Mouse (Mus musculus): ENCODE data around the gene Ism2. TPM values are rescaled to one million over a fixed set of nuclear protein-coding genes. Genes with fewer than 3 reads are reported as not detected.
A peak's percentile ranks its signal among the peaks of the same experiment; 100 is the strongest.
"Not testable (repeated sequence)": the region's sequence is repeated elsewhere in the genome, so short reads cannot be mapped to it uniquely, and the experiment has no call there.

Ism2 gene
- total RNA-seq (2021) = not detected
- long read RNA-seq, experiment 1 = 0 reads
- long read RNA-seq, experiment 2 = 0 reads

DNA sequence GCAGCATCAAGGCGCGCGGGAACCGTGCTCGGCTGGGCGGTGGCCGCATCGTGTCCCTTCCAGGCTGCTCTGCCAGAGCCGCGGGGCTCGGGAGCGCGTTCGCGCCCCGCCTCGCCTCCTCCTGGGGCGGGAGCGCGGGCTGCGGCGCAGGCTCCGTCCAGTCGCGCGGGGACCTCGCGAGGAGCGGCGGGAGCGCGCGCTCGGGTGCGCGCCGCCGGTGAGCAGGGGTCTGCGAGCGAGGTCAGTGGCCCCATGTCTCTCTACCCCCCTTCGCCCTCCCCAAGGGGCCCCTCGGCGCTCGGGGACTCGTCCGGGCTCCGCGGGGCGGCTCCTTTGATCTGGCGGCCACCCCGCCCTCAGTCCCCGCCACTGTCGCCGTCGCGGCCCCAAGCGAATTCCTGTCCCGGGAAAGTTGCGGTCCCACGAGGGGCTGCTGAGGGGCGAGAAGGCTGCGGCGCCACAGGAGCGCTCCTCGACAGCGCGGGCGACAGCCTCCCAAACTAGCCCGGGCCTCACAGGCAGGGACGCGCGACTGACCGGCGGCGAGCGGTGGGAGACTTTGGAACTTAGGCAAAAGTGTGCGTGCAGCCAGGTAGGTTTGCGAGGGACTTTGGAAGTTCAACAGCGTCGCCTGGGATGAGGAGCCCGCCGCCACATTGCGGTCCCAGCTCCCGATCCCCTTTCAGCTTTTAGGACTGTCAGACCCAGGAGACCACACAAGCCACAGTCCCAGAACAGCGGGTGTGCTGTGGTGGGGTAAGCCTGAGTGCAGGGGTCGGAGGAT is at the start of gene Ism2:
Gene Ism2 (minus strand): TSS at position 49 of the 784 bp plus-strand sequence.
- DNase-seq = no peak

DNA sequence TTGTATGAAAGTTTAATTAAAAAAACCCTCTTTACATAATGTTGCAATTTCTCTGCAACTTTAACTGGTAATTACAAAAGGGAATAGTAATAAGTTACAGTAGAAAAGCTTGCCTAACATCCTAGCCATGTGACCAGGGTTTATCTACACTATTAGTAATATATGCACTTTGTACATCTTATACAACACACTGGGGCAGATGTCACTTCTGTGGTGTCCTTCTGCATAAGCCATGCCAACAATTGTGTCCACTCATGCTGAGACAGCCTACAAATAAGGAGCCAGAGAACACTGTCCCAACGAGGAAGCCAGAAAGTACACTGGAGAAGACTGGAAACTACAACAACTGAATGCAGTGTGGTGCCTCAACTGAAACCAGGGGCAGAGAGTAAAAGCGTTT is 48.5 kb upstream of the Ism2 start:
- DNase-seq = no peak

DNA sequence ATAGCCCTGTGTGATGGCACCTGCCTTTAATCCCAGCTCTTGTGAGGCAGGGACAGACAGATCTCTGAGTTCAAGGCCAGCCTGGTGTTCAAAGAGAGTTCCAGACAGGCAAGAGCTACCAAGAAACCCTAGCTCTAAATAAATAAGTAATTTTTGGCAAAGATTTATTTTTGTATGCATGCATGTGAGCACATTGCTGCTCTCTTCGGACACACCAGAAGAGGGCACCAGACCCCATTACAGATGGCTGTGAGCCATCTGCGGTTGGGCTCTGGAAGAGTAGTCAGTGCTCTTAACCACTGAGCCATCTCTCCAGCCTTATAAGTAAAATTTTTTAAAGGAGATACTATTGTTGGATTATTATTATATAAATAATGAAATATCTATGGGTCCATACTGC is 48.0 kb upstream of the Ism2 start:
- DNase-seq = no peak

DNA sequence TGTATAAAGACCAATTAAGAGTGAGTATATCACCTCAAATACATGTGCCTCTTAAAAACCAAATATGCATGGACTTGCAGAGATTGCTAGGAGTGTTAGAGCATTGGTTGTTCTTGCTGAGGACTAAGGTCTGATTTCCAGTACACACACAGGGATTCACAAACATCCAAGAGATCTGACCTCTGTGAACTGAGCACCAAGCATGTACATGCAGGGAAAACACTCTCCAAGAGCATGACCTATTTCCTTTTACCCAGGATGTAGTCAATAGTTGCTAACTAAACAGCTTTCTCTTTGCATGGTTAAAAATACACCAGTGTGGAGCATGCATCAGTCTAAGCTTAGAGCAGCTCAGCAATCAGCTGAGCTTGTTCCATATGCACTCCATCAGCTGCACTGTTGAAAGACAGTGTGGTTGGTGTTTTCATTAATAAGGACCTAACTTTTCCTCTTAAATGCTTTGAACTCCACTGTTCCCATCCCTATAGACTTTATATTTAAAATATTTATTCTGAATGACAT is 43.6 kb upstream of the Ism2 start:
- DNase-seq = no peak

DNA sequence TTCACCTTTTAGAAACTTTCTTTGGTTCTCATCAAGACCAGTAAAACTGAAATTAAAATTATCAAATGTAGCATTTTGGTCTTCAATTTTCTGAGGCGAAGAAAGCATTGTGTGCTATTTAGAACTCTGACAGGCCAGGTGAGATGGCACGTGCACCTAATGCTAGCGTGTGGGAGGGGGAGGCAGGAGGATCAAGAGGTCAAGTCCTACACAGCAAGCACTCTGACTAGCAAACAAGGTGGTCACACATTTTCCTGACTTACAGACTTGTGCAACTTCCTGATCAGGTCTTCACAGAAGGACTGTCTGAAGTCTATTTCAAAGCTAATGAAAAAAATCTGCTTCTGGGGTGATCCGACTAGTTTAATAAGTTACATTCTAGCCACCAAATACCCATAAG is 38.6 kb upstream of the Ism2 start:
- no peak for DNase-seq

DNA sequence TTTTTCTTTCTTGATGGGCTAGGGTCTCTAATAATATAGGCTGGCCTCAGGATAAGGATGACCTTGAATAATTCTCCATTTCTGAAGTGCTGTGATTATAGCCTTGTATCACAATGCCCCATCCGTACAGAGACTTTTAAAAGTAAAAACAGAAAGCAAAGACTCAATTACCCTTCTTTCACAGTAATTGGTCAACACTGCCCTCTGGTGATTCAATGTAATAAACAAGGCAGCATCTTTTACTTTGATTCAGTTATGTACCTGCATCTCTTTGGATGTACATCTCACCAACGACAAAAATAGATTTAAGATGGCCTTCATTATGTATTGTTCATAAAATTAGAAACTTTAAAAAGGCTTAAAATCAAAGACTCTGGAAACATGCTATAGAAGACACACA is 35.4 kb upstream of the Ism2 start:
- no peak for DNase-seq

DNA sequence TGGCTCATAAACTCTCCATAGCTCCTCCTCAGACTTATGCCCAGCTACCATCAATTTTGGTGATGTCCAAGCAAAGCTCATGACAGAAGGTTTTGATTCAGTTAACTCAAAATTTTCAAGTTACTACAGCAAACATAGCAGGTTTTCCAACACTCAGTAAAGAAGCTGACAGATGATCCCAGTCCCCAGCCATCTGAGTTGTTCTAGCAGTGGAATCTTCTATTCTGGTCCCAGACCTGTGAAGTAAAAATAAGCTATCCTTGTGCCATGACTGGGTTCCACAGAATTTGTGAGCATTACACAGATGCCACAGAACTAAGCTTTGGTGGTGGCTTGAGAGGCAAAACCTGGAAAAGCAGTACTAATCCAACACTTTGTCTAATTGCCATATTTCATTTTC is 34.3 kb upstream of the Ism2 start:
- no peak for DNase-seq

DNA sequence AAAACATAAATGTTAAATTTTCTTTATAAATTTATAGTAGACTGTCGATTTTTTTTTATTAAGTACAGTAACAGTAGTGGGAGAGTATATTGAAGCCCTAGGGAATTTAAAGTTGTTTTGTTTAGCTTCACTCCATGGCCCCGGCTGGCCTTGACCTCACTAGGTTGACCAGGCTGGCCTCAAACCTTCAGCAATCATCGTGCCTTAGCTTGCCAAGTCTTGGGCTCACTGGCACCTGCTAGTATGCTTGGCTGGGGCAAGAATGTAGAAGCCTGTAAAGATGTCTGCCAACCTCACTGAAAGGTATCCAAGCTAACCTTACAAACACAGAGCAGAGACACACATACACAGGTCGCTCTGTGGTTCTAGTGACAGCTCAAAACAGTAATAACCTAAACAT is 33.0 kb upstream of the Ism2 start:
- peak; percentile 25 for DNase-seq

DNA sequence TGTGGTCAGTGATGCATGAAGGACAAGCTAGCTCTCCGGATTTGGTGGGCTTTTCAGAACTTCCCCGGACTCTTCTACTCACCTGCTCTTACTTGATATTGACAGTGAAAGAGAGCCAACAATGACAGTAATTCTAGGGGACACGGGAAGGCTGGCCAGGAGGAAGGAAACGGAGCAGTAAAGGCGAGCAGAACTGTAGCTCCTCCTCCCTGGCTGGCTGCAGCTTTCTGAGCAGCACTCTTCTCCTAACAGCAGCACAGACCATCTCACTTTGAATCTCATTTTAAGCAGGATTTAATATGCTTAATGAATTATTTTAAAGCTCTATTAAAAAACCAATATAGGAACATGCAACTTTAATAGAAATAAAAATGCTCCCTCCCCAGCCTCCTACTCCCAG is 32.4 kb upstream of the Ism2 start:
- no peak for DNase-seq

DNA sequence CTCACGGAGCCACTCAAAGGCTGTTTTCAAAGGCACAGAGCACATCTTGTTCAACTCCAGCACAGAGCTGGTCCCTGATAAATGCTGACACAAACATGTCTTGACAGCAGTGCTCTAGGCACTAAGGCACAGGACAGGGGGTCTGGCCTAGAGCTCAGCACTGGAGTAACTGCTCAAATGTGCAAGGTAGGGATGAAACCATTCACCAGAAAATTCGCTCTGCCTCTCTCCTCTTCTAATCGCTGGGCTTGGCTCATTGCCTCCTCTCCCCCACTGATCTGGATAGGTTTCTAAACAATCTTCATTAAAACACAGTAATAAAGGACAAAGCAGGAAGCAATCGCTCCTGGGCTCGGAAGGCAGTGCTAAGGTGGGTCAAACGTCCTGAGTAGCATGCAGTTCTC is 31.6 kb upstream of the Ism2 start:
- DNase-seq = no peak

DNA sequence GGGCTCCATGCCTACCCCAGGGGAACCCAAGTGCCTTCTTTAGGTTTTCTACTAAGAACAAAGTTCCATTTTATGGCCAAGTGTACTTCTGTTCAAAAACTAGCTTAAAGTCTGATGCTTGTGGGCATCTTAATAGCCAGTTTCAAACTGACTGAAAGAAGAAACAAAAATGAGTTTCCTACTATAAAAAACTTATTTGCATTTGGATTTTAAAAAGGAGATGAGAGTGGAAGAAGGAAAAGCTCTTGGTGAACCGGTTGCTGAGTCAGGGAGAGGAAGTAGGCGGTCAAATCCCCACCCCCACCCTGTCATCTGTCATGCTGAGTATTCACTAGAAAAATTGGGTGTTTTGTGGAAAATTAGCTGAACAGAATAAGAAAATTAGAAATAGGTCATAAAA is 30.7 kb upstream of the Ism2 start:
- DNase-seq = no peak

DNA sequence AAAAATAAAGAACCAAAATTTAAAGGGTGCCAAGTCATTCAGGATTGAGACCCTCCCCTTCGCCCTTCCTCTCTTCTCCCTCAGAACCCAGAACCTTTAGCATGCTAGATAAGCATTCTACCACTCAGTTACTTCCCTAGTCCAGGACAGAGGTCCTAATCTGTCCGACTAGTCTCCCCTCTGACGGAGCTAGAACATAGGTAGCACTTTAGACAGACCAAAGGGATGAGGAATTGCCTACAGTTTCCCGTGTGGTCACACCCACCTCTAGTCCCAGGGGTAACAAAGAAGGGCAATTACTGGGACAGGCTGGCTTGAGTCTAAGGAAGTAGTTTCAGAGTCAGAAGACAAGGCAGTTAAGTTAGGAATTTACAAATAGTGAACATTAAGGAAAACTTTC is 28.5 kb upstream of the Ism2 start:
- no peak for DNase-seq

DNA sequence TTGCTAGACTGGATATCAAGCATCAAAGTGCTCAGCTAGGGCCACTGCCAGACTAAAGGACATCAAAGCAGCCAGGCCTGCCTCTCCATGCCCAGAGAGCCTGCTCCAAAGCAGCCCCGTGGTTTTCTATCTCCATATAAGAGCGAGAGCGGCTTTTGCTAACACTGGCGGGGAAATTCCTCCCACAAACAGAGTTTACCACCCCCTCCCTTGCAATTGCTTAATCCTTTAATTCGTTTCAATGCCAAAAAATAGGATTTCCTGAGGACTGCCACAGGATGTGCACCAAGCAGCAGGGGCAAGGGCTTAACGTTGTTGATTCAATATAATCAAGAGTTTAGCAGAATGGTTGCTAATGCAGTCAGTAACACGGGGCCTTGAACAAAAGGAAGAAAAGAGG is 28.1 kb upstream of the Ism2 start:
- DNase-seq = no peak

DNA sequence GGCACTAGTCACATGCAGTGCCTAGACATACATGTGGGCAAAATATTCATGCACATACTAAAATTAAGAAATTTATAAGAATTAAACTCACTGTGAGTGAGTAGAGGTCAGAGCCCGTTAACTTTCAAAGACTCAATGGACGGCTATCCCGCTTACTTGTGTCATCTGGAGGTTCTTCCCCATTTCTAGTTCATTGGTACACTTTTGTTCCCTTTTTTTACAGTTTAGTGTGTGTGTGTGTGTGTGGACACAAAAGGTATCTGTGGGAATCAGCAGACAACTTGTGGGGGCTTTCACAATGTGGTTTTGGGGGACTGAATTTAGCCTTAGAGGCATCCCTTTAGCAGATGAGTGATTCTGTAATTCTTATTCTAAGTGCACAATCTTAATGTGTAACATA is 25.9 kb upstream of the Ism2 start:
- DNase-seq = no peak

DNA sequence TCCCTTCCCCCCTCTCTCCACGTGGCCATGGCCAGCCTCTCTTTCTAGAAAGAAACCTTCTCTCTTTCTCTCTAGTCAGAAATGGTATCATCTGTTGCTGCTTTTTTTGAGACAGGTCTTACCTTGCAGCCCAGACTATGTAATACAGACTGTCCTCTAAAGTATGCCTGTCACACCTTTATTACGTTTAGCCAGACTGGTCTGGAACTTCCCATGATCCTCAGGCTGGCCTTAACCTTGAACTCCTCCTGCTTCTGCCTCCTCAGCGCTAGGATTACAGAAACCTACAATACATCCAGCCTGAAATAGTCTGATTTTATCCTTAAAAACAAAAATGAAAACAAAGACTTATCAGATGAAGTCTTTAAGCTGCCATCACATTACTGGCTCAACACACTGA is 19.7 kb upstream of the Ism2 start:
- DNase-seq = no peak

DNA sequence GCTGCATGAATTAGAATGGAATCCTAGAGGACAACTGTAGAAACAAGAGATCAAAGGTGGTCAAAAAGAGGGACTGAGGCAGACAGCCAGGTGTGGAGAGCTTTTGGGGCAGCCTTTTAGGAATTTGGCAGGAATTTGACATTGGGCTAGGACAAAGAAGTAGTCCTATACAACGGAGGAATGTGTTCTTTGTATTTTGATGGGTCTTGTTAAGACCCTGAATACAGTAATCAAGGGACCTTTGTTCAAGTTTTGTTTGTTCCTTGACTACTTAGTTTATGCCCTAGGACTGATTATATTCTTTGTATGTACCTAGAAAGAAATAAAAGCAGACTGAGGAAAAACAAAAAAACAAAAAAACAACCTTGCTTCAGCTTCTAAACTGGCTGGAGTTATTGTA is 18.4 kb upstream of the Ism2 start:
- no peak for DNase-seq

DNA sequence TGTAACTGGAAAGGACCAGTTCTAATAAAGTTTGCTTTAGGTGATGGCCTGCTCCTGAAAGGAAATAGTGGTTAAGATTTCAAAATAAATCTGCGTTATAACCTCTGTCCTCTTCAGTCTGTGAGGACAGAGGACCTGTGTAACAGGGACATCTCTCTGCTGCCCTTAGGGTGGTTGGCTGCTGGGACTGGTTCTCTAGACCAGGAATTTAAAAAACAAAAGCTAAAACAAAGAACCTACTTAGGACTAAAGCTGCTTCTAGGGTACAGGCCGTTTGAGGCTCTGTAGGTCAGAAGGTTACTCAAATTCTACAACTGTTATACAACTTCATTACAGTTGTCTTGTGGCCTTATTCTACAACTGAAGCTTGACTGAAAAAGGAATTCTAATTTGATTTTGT is 13.6 kb upstream of the Ism2 start:
- no peak for DNase-seq

DNA sequence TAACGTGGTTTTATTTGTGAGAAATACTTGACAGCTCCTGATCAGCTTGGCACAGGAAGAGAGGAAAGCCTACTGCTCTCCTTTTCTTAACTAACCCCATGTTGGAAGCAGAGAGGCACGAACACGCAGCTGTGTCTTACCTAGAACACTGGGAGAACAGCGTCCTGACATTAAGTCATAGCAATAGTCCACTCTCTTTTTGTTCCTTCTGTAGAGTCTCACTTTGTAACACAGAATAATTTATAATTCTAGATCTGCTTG is 7.0 kb upstream of the Ism2 start:
- DNase-seq = not testable (repeated sequence)

DNA sequence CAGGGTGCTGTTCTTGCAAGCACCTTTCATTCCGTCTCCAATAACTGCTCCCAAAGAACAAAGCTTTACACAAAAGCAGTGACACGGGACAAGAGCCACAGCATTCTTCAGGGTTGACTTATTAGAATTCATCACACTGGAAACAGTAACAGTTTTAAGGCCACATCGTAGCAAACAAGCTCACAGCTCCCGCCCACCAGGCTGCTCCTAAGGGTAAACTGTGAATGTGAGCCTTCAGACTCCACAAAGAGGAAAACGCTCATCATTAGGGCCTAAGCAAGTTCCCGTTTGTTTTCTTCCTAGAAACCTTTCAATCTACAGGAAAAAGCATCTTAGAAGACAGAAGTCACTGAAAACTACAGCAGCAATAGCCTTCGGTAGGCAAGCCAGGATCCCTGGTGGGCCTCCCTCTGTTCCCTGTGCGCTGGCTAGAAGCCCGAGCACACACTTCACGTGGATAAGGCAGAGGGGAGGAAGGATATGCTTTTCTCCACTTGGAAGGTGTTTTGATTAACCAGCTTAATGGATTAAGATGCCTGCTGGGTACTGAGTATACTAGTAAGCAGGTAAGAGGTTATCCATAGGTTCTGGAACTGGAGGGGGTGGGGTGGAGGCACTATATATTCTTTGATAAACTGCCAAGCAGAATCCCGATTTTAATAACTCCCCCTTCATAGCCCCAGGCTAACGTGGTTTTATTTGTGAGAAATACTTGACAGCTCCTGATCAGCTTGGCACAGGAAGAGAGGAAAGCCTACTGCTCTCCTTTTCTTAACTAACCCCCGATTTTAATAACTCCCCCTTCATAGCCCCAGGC is 6.5 kb upstream of the Ism2 start:
- no peak for DNase-seq

DNA sequence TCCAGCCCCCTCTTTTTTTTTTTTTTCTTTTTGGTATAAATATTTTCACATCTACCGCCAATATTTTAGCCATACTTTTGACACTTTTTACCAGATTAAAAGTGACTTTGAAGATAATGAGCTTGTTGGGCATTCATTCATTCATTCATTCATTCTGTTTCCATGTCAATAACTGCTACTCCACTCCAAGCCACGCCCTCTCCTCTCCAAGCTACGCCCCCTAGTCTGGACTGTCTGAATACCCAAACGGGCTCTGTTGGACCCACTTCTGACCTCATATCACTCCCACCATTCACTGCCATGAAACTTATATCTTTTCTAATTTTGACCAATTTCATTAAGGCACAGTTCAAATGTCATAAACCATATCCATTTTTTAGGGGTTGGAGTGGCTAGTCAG is 1.7 kb upstream of the Ism2 start:
- no peak for DNase-seq

DNA sequence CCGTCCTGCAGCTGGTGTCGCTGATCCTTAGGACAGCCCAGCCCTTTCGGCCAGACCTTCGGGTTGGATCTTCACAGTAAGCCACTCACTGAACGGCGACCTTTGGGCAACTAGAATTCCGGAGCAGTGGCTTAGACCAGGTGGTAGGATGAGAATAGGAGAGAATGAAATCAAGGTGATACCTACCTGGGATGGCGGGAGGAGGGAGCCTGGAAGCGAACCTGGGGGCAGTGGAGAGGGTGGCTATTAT is 861 bp upstream of the Ism2 start:
- no peak for DNase-seq

DNA sequence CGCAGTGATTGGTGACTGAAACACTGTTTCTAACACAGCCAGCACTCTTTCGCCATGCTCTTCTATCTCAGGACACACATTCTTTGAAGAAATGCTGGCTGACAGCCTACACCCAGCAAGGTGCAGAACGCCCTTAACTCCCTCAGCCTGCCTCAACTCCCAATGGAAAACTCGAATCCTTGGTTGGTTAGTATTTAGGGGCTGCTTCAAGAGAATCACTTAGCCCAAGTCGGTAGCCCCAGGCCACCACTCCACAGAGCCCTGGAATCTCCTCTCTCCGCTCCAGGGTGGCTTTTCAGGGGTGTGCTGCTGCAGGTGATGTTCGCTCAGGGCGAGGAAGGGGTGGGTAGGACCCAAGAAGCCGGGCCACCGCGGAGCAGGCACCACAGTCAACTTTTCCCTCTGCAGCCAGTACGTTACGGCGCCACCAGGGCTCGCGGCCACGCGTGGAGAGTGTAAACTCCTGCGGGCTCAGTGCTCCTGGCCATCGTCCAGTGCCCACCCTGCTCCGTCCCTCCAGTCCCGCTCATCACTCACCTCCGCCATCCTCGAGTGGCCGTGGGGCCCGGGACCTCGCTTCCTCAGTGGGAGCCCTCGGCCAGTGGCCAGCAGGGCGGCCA is 358 bp downstream of the Ism2 start:
- no peak for DNase-seq

DNA sequence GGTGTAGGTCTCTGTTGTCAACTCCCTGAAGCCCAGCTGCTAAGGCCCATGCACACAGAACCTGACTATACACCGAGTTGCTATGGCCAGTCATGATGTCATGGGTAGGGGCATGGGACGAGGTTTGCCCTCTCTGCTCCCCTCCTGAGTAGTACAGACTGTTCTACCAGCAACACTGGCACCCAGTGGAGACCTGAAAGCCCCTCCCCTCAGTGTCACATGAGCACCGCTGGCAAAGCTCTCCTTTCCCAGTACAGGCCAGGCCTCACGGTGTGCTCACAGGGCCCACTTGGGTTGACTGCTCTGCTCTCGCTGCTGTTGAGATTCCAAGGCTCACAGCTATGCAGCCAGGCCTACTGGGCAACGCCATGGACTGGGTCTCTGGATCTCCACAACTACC is 5.6 kb downstream of the Ism2 start:
- DNase-seq = no peak

DNA sequence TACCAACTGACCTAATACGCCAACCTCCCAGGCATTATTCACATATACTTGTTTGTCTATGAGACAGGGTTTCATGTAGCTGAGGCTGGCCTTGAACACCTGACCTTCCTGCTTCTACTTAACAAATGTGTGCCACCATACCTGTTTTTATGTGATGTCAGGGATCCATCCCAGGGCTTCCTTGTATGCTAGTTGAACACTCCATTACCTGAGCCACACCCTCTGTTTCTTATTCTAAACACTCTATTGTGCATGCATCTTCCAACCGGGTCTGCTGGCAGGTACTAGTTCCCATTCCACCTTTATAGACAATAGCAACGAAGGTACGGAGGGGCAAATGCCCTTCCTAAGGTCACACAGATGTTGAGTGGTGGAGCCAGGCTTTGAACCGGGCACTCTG is 10.4 kb downstream of the Ism2 start:
- DNase-seq = no peak

Measured in gastrocnemius, postnatal 25 days (tissue).